ENCODE assay signal across 9 mouse cellular contexts in the genomic region with DNA sequence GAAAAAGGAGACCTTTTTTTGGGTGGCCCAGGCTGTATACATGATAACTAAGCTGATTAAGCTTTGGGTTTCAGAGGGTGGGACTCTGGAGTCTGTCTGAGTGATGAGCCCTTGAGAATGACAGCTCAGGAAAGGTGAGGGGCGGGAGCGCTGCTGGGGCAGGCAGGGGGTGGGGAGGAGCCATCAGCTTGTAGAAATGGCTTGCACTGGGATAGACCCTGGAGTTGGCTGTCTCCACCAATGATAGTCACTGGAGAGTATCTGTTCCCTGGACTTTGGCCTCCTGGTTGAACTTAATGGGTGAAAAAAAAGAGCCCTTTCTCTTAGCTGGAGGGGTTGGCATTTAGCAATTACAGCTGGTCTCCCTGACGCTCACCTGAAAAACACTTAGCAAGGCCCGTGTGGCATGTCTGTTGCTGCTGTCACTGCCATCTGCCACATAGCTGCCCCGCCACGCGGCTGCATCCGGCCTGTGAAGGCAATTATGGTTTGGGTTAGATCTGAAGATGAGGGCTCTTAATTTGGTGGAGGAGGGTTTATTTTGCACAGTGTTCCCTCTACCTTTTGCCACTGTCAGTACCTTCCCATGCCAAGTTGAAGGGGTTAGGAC. TPM values are rescaled to one million over a fixed set of nuclear protein-coding genes. Genes with fewer than 3 reads are reported as not detected.
A peak's percentile ranks its signal among the peaks of the same experiment; 100 is the strongest.
DNase-seq lines count a peak whose midpoint lies in the region; ATAC-seq and TF ChIP-seq lines count a peak whose summit lies in the region.
"Had no signal": no experiment of that assay in that cellular context is flagged by ENCODE, and none has a peak within 500 bp of the region (broad histone marks: within the 10 kb centered on the region; RNA-seq: fewer than 3 reads in every experiment).

No protein-coding gene starts in this region.

- no peak overlapping the region for H3K4me2 ChIP-seq in neural tube, embryonic 13.5 days
- no peak overlapping the region for H3K4me2 ChIP-seq in hindbrain, postnatal 0 days (ENCODE audit: low read depth, low read length)
- H3K4me2 ChIP-seq: lung, embryonic 14.5 days had no signal

- H3K4me1 ChIP-seq in neural tube, embryonic 13.5 days (replicated peaks): peaks cover 46% of the 10 kb centered on the region
- peaks cover 10% of the 10 kb centered on the region; the same call in 1 of the 2 replicates for H3K4me1 ChIP-seq in hindbrain, postnatal 0 days (ENCODE audit: insufficient read depth, low read length)
- peaks cover 33% of the 10 kb centered on the region for H3K4me1 ChIP-seq in small intestine, adult 2 months (ENCODE audit: control insufficient read depth, insufficient read depth, insufficient read length, low read length)

- no peak for TF ChIP-seq POLR2A in small intestine, adult 2 months (IDR thresholded peaks at IDR 0.05; ENCODE audit: low read depth, low read length)

- H3K36me3 ChIP-seq in neural tube, embryonic 13.5 days: peaks cover 63% of the 10 kb centered on the region
- H3K36me3 ChIP-seq in hindbrain, postnatal 0 days (ENCODE audit: insufficient read depth, low read length): peaks cover 11% of the 10 kb centered on the region; the same call in 1 of the 2 replicates
- H3K36me3 ChIP-seq in small intestine, adult 2 months (ENCODE audit: control insufficient read depth, insufficient read depth, low read length): peaks cover 35% of the 10 kb centered on the region

- no peak overlapping the region for H3K9ac ChIP-seq in neural tube, embryonic 13.5 days
- no peak overlapping the region for H3K9ac ChIP-seq in hindbrain, postnatal 0 days (replicated peaks; ENCODE audit: low read length)
- H3K9ac ChIP-seq: lung, embryonic 14.5 days had no signal

- H3K4me3 ChIP-seq in neural tube, embryonic 13.5 days: no peak overlapping the region
- H3K4me3 ChIP-seq in hindbrain, postnatal 0 days (ENCODE audit: low read length): no peak overlapping the region
- no peak overlapping the region for H3K4me3 ChIP-seq in small intestine, adult 2 months (ENCODE audit: low read depth, low read length)

- H3K27ac ChIP-seq in neural tube, embryonic 13.5 days (replicated peaks): peak overlapping the region; percentile 86
- peak overlapping the region; percentile 62 for H3K27ac ChIP-seq in hindbrain, postnatal 0 days
- H3K27ac ChIP-seq in small intestine, adult 2 months (ENCODE audit: insufficient read depth, low read depth, low read length): peak overlapping the region; percentile 58

- no peak for TF ChIP-seq CTCF in hindbrain, postnatal 0 days (IDR thresholded peaks at IDR 0.05; ENCODE audit: low read depth)
- TF ChIP-seq CTCF in small intestine, adult 2 months (IDR thresholded peaks at IDR 0.05; ENCODE audit: extremely low read depth, insufficient read length, insufficient replicate concordance, low read depth, low read length): no peak

- no peak; the same call in 1 of the 2 replicates for ATAC-seq in neural tube, embryonic 13.5 days (ENCODE audit: low read depth)
- 0 out of 2 replicates have a peak, but pooled peaks have one; percentile 33 for ATAC-seq in hindbrain, postnatal 0 days

- no peak for DNase-seq in neural tube, embryonic 10.5 days (ENCODE audit: extremely low spot score, low spot score)
- peak; percentile 69 to 76 for DNase-seq in cerebellum, postnatal 25 days
- peak; percentile 51 for DNase-seq in hindbrain, postnatal 0 days (ENCODE audit: low spot score)
- no peak for DNase-seq in layer of hippocampus, postnatal 25 days (ENCODE audit: extremely low spot score in 1 of 2, low spot score in 1 of 2)
- no peak for DNase-seq in heart, adult 11 months
- DNase-seq in urinary bladder, adult 18-20 months (ENCODE audit: low spot score in 2 of 2): no peak
- DNase-seq: lung, embryonic 14.5 days had no signal

- no peaks in the 10 kb centered on the region for H3K27me3 ChIP-seq in neural tube, embryonic 13.5 days
- no peaks in the 10 kb centered on the region for H3K27me3 ChIP-seq in hindbrain, postnatal 0 days (ENCODE audit: insufficient read depth, low read length)
- no peaks in the 10 kb centered on the region for H3K27me3 ChIP-seq in small intestine, adult 2 months (ENCODE audit: control insufficient read depth, insufficient read depth, low read length)

- H3K9me3 ChIP-seq in neural tube, embryonic 13.5 days: no peaks in the 10 kb centered on the region
- H3K9me3 ChIP-seq in hindbrain, postnatal 0 days (ENCODE audit: low read length): no peaks in the 10 kb centered on the region

- WGBS in neural tube, embryonic 13.5 days: 75% methylated on average over 8 of the region's 8 CpGs
- WGBS in hindbrain, postnatal 0 days: 54% methylated on average over 8 of the region's 8 CpGs
- WGBS in small intestine, adult 2 months: 32% methylated on average over 8 of the region's 8 CpGs

RNA-seq across cellular contexts. Expression of a gene that starts 23.5 kb away (rescaled TPM):
- 63.7 and 70.0 TPM in 2 replicates for polyA plus RNA-seq in neural tube, embryonic 13.5 days (2015; fragmentation: Nextera tagmentation; extraction: Ambion mirVana)
- 78.2 and 85.6 TPM in 2 replicates for total RNA-seq in hindbrain, postnatal 0 days (2014; rRNA removed)
- 116 and 119 TPM in 2 replicates for polyA plus RNA-seq in hindbrain, postnatal 0 days (2015; fragmentation: Nextera tagmentation; extraction: Ambion mirVana)
- polyA plus RNA-seq in small intestine, adult 2 months (2012; rRNA removed): 44.0 and 124 TPM in 2 replicates
- 100 to 1,000 TPM; 104 to 168 TPM for total RNA-seq in layer of hippocampus, postnatal 25 days (2021)

Comparison
In these comparisons a context has a peak if more than half of its experiments do, and no peak if none do; other contexts are left out.
1. DNase-seq: peak in cerebellum, postnatal 25 days (2 of 2) and hindbrain, postnatal 0 days (single experiment); none in neural tube, embryonic 10.5 days (single experiment), layer of hippocampus, postnatal 25 days (0 of 2), heart, adult 11 months (single experiment) and urinary bladder, adult 18-20 months (0 of 2).
2. Peak in every context shown above with its lines, with median percentiles within 50 percentile points of each other: H3K27ac ChIP-seq.